Mouse (Mus musculus) MEL (cell line): Measurements from ENCODE around the gene Htr2a. TPM values are rescaled to one million over a fixed set of nuclear protein-coding genes. Genes with fewer than 3 reads are reported as not detected.

Experiments used
- DNase-seq: peaks from one replicate; pipeline ENCODE4 v3.0.0; 2011; ENCODE audit warnings: low read depth, low spot score
- H3K27ac ChIP-seq: 2 replicates; pipeline ENCODE4 v1.5.1; 2012; ENCODE audit warnings: low read depth, mild to moderate bottlenecking, control low read depth, low read length, moderate library complexity; ENCODE audit not compliant: control insufficient read depth
- H3K27me3 ChIP-seq, 2 experiments: fragments of 150-350 bp in 1 of 2; sonication (generic) in 1 of 2; 2 replicates each; pipeline ENCODE4 v1.6.1; 2012; ENCODE audit warnings: low read length in 2 of 2, mild to moderate bottlenecking in 2 of 2, improper control_type of control experiment in 1 of 2, moderate library complexity in 1 of 2; ENCODE audit not compliant: insufficient read depth in 2 of 2, control insufficient read depth in 1 of 2
- H3K36me3 ChIP-seq, 2 experiments: 2 replicates each; pipeline ENCODE4 v1.6.1; 2012 to 2014; ENCODE audit warnings: low read length in 2 of 2, improper control_type of control experiment in 1 of 2, inconsistent platforms in 1 of 2, mild to moderate bottlenecking in 1 of 2; ENCODE audit not compliant: insufficient read depth in 2 of 2, control insufficient read depth in 1 of 2
- H3K4me1 ChIP-seq, 2 experiments: fragments of 150-350 bp in 1 of 2; sonication (generic) in 1 of 2; 2 replicates each; pipeline ENCODE4 v1.6.1; 2012; ENCODE audit warnings: low read length in 2 of 2, improper control_type of control experiment in 1 of 2, mild to moderate bottlenecking in 1 of 2; ENCODE audit not compliant: insufficient read depth in 2 of 2, control insufficient read depth in 1 of 2
- H3K4me3 ChIP-seq, 2 experiments: fragments of 150-350 bp in 1 of 2; sonication (generic) in 1 of 2; 2 replicates each; pipeline ENCODE4 v1.5.1; 2012; ENCODE audit warnings: low read depth in 2 of 2, low read length in 2 of 2, mild to moderate bottlenecking in 2 of 2, moderate library complexity in 2 of 2, control low read depth in 1 of 2, improper control_type of control experiment in 1 of 2; ENCODE audit not compliant: control insufficient read depth in 1 of 2, insufficient read depth in 1 of 2
- H3K79me2 ChIP-seq: 2 replicates; pipeline ENCODE4 v1.6.1; 2012; ENCODE audit warnings: mild to moderate bottlenecking, low read length, moderate library complexity; ENCODE audit not compliant: control insufficient read depth, poor library complexity, insufficient read depth
- H3K9ac ChIP-seq: 2 replicates; pipeline ENCODE4 v1.6.1; 2012; ENCODE audit warnings: low read depth, mild to moderate bottlenecking, control low read depth, low read length, moderate library complexity; ENCODE audit not compliant: control insufficient read depth, poor library complexity, severe bottlenecking
- H3K9me3 ChIP-seq: fragments of 150-350 bp; sonication (generic); replicated peaks from 2 replicates; pipeline ENCODE4 v1.6.1; 2012; ENCODE audit warnings: mild to moderate bottlenecking, low read length, improper control_type of control experiment, moderate library complexity; ENCODE audit not compliant: insufficient read depth
- CHD2 ChIP-seq: IDR thresholded peaks from 2 replicates; pipeline ENCODE4 v1.6.1; 2011; ENCODE audit warnings: low read length, improper control_type of control experiment
- E2F4 ChIP-seq: IDR thresholded peaks from 2 replicates; pipeline ENCODE4 v1.6.1; 2011; ENCODE audit warnings: low read depth, low read length, improper control_type of control experiment, borderline replicate concordance
- EP300 ChIP-seq, 2 experiments: IDR thresholded peaks; 2 replicates each; pipeline ENCODE4 v1.6.1; 2011; ENCODE audit warnings: improper control_type of control experiment in 2 of 2, low read length in 2 of 2, low read depth in 1 of 2, mild to moderate bottlenecking in 1 of 2
- GABPA ChIP-seq: IDR thresholded peaks from 2 replicates; pipeline ENCODE4 v1.6.1; 2012; ENCODE audit warnings: low read depth, mild to moderate bottlenecking, inconsistent platforms, low read length, improper control_type of control experiment, moderate library complexity
- GATA1 ChIP-seq: IDR thresholded peaks from 2 replicates; pipeline ENCODE4 v1.6.1; 2011; ENCODE audit warnings: low read depth, low read length, improper control_type of control experiment
- HCFC1 ChIP-seq: IDR thresholded peaks from 2 replicates; pipeline ENCODE4 v1.6.1; 2012; ENCODE audit warnings: low read depth, mild to moderate bottlenecking, inconsistent platforms, low read length, improper control_type of control experiment, moderate library complexity
- JUND ChIP-seq: IDR thresholded peaks from 2 replicates; pipeline ENCODE4 v1.6.1; 2011; ENCODE audit warnings: low read depth, mild to moderate bottlenecking, improper control_type of control experiment, low read length
- KAT2A ChIP-seq: conservative IDR thresholded peaks from 2 replicates; pipeline ENCODE4 v1.6.1; 2012; ENCODE audit warnings: low read depth, low read length, improper control_type of control experiment, inconsistent platforms
- MAFK ChIP-seq: IDR thresholded peaks from 2 replicates; pipeline ENCODE4 v1.6.1; 2011; ENCODE audit warnings: low read depth, mild to moderate bottlenecking, low read length, improper control_type of control experiment, borderline replicate concordance
- MEF2A ChIP-seq: IDR thresholded peaks from 2 replicates; pipeline ENCODE4 v1.6.1; 2014; ENCODE audit warnings: low read depth, mild to moderate bottlenecking, inconsistent platforms, low read length, improper control_type of control experiment; ENCODE audit not compliant: poor library complexity, insufficient replicate concordance, severe bottlenecking; ENCODE audit errors: extremely low read depth
- MXI1 ChIP-seq: IDR thresholded peaks from 2 replicates; pipeline ENCODE4 v1.6.1; 2011; ENCODE audit warnings: mild to moderate bottlenecking, low read depth, low read length, improper control_type of control experiment
- MYB ChIP-seq: IDR thresholded peaks from 2 replicates; pipeline ENCODE4 v1.6.1; 2011; ENCODE audit warnings: mild to moderate bottlenecking, low read depth, low read length, improper control_type of control experiment
- NELFE ChIP-seq: IDR thresholded peaks from 2 replicates; pipeline ENCODE4 v1.6.1; 2011; ENCODE audit warnings: low read depth, low read length, improper control_type of control experiment
- NRF1 ChIP-seq: IDR thresholded peaks from 2 replicates; pipeline ENCODE4 v1.6.1; 2014; ENCODE audit warnings: low read depth, mild to moderate bottlenecking, inconsistent platforms, low read length, improper control_type of control experiment, moderate library complexity; ENCODE audit not compliant: poor library complexity, insufficient read depth, severe bottlenecking
- POLR2A ChIP-seq, 2 experiments: IDR thresholded peaks; 2 replicates each; pipeline ENCODE4 v1.6.1; 2011 to 2012; ENCODE audit warnings: low read length in 2 of 2, mild to moderate bottlenecking in 2 of 2, control low read depth in 1 of 2, improper control_type of control experiment in 1 of 2, low read depth in 1 of 2, moderate library complexity in 1 of 2; ENCODE audit not compliant: control insufficient read depth in 1 of 2, insufficient read depth in 1 of 2, poor library complexity in 1 of 2
- POLR2AphosphoS2 ChIP-seq: IDR thresholded peaks from 2 replicates; pipeline ENCODE4 v1.6.1; 2011; ENCODE audit warnings: low read length, improper control_type of control experiment
- SMC3 ChIP-seq: IDR thresholded peaks from 2 replicates; pipeline ENCODE4 v1.6.1; 2011; ENCODE audit warnings: low read depth, low read length, improper control_type of control experiment
- TBP ChIP-seq: IDR thresholded peaks from 2 replicates; pipeline ENCODE4 v1.8.0; 2011; ENCODE audit warnings: low read depth, low read length, improper control_type of control experiment
- UBTF ChIP-seq: IDR thresholded peaks from 2 replicates; pipeline ENCODE4 v1.6.1; 2012; ENCODE audit warnings: low read depth, mild to moderate bottlenecking, inconsistent platforms, low read length, improper control_type of control experiment, moderate library complexity, borderline replicate concordance; ENCODE audit not compliant: insufficient read depth
- USF1 ChIP-seq: IDR thresholded peaks from 2 replicates; pipeline ENCODE4 v1.6.1; 2014; ENCODE audit warnings: low read depth, mild to moderate bottlenecking, inconsistent platforms, low read length, improper control_type of control experiment, moderate library complexity
- USF2 ChIP-seq, 2 experiments: IDR thresholded peaks; 2 replicates each; pipeline ENCODE4 v1.6.1; 2011 to 2012; ENCODE audit warnings: improper control_type of control experiment in 2 of 2, low read length in 2 of 2, borderline replicate concordance in 1 of 2, inconsistent platforms in 1 of 2, low read depth in 1 of 2, mild to moderate bottlenecking in 1 of 2; ENCODE audit not compliant: insufficient read depth in 1 of 2
- ZKSCAN1 ChIP-seq: IDR thresholded peaks from 2 replicates; pipeline ENCODE4 v1.6.1; 2012; ENCODE audit warnings: low read depth, mild to moderate bottlenecking, inconsistent platforms, low read length, improper control_type of control experiment, moderate library complexity
- ZMIZ1 ChIP-seq: IDR thresholded peaks from 2 replicates; pipeline ENCODE4 v1.6.1; 2012; ENCODE audit warnings: low read depth, mild to moderate bottlenecking, inconsistent platforms, low read length, improper control_type of control experiment, moderate library complexity
- polyA plus RNA-seq, 2 experiments: library from polyadenylated mRNA; stranded (reverse) in 1 of 2; unstranded in 1 of 2; fragments of >175 nt in 1 of 2; fragments of >200 nt in 1 of 2; gene quantifications; 2 replicates each; pipeline versions ENCODE4 v1.2.1 to v1.2.4; 2012; ENCODE audit warnings: low replicate concordance in 2 of 2, low read depth in 1 of 2; ENCODE audit not compliant: insufficient read length in 2 of 2, insufficient read depth in 1 of 2, missing spikeins in 1 of 2
- total RNA-seq: library from RNA; depleted of rRNA; stranded (reverse); fragments of 300-350 nt; gene quantifications from 2 replicates; pipeline ENCODE4 v1.2.3, GENCODE M21; 2012

The Htr2a gene
- total and polyA plus RNA-seq, 3 experiments: 0.65 to 1.4 TPM; not detected in 1

DNA sequence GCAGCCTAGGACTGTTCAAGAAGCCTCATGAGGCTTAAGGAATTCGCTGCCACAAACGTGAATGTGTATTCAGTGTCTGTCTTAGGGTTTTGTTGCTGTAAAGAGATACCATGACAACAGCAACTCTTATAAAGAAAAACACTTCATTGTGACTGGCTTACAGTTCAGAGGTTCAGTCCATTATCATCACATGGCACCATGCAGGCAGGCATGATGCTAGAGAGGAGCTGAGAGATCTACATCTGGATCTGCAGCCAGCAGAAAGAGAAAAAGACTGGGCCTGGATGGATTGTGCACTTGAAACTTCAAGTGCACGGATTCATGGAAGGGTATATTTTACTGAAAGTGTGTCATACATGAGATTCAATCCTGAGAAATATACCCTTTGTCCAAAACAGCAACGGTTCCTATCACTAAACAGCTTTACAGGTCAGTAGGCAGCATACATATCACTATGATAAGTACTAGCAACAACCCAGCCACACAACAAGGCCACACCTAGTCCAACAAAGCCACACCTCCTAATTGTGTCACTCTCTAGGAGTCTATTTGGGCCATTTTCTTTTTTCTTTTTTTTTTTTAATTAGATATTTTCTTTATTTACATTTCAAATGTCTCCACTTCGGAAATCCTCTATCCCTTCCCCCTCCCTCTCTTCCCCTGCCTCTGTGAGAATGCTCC, 43.8 kb downstream of the Htr2a start:
- H3K9ac ChIP-seq: no peak overlapping the region
- no peaks in the 10 kb centered on the region for H3K79me2 ChIP-seq
- H3K4me1 ChIP-seq: no peaks in the 10 kb centered on the region
- TF ChIP-seq POLR2AphosphoS2: no peak
- TF ChIP-seq NRF1: no peak
- no peak for TF ChIP-seq POLR2A (IDR thresholded peaks at IDR 0.05; ENCODE audit: control insufficient read depth in 1 of 2, insufficient read depth in 1 of 2, low read depth in 1 of 2, low read length in 2 of 2, poor library complexity in 1 of 2)
- TF ChIP-seq MAFK: no peak
- TF ChIP-seq GATA1: no peak
- no peak for TF ChIP-seq SMC3
- TF ChIP-seq MXI1: no peak
- no peak for TF ChIP-seq MEF2A
- TF ChIP-seq GABPA: no peak
- TF ChIP-seq, all 39 proteins: peak for 0
- H3K27ac ChIP-seq: no peak overlapping the region
- H3K36me3 ChIP-seq: no peaks in the 10 kb centered on the region; a peak in 1 of 4 replicates
- no peak for DNase-seq
- no peak overlapping the region for H3K4me3 ChIP-seq
- H3K27me3 ChIP-seq: no peaks in the 10 kb centered on the region
- H3K9me3 ChIP-seq: no peaks in the 10 kb centered on the region

DNA sequence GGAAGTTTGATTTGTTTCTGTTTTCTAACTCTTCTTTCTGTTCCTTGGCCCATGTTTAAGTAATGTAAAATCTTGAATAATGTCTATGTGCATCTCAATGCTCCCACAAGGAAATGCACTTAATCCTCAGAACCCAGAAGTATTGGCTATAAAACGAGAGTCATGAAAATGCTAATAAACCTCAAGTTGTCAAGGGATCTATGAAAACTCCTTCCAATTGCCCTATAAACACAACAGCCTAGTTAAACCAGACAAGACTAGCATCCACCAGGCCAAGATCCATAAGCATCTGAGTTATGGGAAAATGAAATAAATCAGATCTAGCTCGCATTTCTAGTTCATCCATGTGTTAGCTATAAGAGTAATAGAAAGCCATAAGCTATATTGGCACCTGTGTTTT, 51.3 kb downstream of the Htr2a start:
- Histone ChIP-seq H3K9ac (no peak overlapping the region), H3K4me1 (no peaks in the 10 kb centered on the region), H3K79me2 (no peaks in the 10 kb centered on the region), H3K27me3 (no peaks in the 10 kb centered on the region), H3K4me3 (no peak overlapping the region), H3K36me3 (no peaks in the 10 kb centered on the region), H3K9me3 (no peaks in the 10 kb centered on the region), H3K27ac (no peak overlapping the region)
- no peak for TF ChIP-seq MXI1
- TF ChIP-seq ZMIZ1: no peak
- no peak for TF ChIP-seq HCFC1
- no peak for TF ChIP-seq USF2 (IDR thresholded peaks at IDR 0.05; ENCODE audit: borderline replicate concordance in 1 of 2, insufficient read depth in 1 of 2, low read depth in 1 of 2, low read length in 2 of 2)
- TF ChIP-seq CHD2: no peak
- TF ChIP-seq SMC3: no peak
- TF ChIP-seq USF1: no peak
- TF ChIP-seq NELFE: no peak
- no peak for TF ChIP-seq UBTF
- TF ChIP-seq E2F4: no peak
- TF ChIP-seq EP300 (IDR thresholded peaks at IDR 0.05; ENCODE audit: low read depth in 1 of 2, low read length in 2 of 2): no peak
- TF ChIP-seq TBP: no peak
- no peak for TF ChIP-seq ZKSCAN1
- TF ChIP-seq MYB: no peak
- TF ChIP-seq KAT2A: no peak
- no peak for TF ChIP-seq JUND
- TF ChIP-seq GATA1: no peak
- TF ChIP-seq MAFK: no peak
- no peak for DNase-seq
